Mouse (Mus musculus) mesoderm, embryonic 11.5 days (tissue): ENCODE results near the gene Tlx3.

Experiments used
- DNase-seq: peaks from one replicate; pipeline ENCODE4 v3.0.0-alpha.2; 2012; ENCODE audit warnings: low read depth, low spot score

Tlx3 gene

DNA sequence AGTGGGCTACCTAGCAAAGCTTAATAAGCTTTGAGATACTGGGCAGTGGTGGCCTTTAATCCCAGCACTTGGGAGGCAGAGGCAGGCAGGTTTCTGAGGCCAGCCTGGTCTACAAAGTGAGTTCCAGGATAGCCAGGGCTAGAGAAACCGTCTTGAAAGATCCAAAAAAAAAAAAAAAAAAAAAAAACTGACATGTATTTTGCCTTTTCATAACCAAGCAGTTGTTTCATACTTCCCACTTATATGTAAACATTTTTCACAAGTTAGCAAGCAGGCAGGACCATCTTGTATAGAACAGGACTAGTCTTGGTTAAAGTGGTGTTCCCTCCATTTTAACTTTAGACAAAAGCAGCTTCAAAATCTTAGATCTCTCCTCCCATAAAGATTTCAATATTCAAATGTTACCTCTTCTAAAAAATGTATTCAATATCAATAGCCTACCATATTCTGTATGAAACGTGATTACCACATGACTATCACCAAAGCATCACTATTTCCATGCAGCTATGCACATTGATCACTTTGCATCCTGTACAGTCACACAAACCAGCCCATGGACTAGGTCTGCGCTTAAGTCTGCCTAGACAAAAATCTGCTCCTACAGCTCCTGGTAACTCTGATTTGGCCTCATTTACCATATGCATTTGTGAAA lies 52.1 kb downstream of the Tlx3 start:
- no peak for DNase-seq
